Mouse (Mus musculus) limb, embryonic 11.5 days (tissue): Measurements from ENCODE around the gene Pygo2. TPM values are rescaled to one million over a fixed set of nuclear protein-coding genes. Genes with fewer than 3 reads are reported as not detected.

Source experiments
- ATAC-seq: fragments of 200-750 bp; cut with Nextera tagmentation; 2 replicates; pipeline ENCODE4 v1.8.0; 2017; ENCODE audit warnings: low read depth; ENCODE audit not compliant: insufficient number of reproducible peaks, low FRiP score, low TSS enrichment
- DNase-seq: peaks from one replicate; pipeline ENCODE4 v3.0.0-alpha.2; 2015; ENCODE audit warnings: low spot score
- H3K27ac ChIP-seq: fragments of 300-500 bp; sonication (generic); replicated peaks from 2 replicates; pipeline ENCODE4 v1.5.1; 2014; ENCODE audit warnings: low read depth, mild to moderate bottlenecking, low read length
- H3K27me3 ChIP-seq: fragments of 300-500 bp; sonication (generic); 2 replicates; pipeline ENCODE4 v1.6.1; 2014; ENCODE audit warnings: mild to moderate bottlenecking, low read length, mixed read lengths; ENCODE audit not compliant: control insufficient read depth, insufficient read depth
- H3K36me3 ChIP-seq: fragments of 300-500 bp; sonication (generic); 2 replicates; pipeline ENCODE4 v1.6.1; 2014; ENCODE audit warnings: mild to moderate bottlenecking, low read length, moderate library complexity, mixed read lengths; ENCODE audit not compliant: control insufficient read depth, insufficient read depth
- H3K4me1 ChIP-seq: fragments of 300-500 bp; sonication (generic); 2 replicates; pipeline ENCODE4 v1.6.1; 2014; ENCODE audit warnings: low read length, mixed read lengths; ENCODE audit not compliant: control insufficient read depth, insufficient read depth
- H3K4me2 ChIP-seq: fragments of 300-500 bp; sonication (generic); 2 replicates; pipeline ENCODE4 v1.6.1; 2014; ENCODE audit warnings: low read depth, mild to moderate bottlenecking, moderate library complexity; ENCODE audit not compliant: severe bottlenecking
- H3K4me3 ChIP-seq: fragments of 300-500 bp; sonication (generic); 2 replicates; pipeline ENCODE4 v1.5.1; 2014; ENCODE audit warnings: low read depth, low read length
- H3K9ac ChIP-seq: fragments of 300-500 bp; sonication (generic); 2 replicates; pipeline ENCODE4 v1.6.1; 2014; ENCODE audit warnings: mild to moderate bottlenecking, low read length
- H3K9me3 ChIP-seq: fragments of 300-500 bp; sonication (generic); 2 replicates; pipeline ENCODE4 v1.6.1; 2016; ENCODE audit warnings: low read length; ENCODE audit not compliant: control insufficient read depth
- WGBS: fragments of 180-500 bp; shearing (Covaris S2); extraction: QIAGEN DNeasy Blood & Tissue Kit; methylation state at CpG from one replicate; pipeline ENCODE4 v1.1.7; 2014; 5-methylcytosine and 5-hydroxymethylcytosine counted together
- polyA plus RNA-seq: library from polyadenylated mRNA; unstranded; fragments of >200 nt; fragmentation: Nextera tagmentation; extraction: Ambion mirVana; gene quantifications from 2 replicates; pipeline ENCODE4 v1.2.1, GENCODE M21; 2014

The Pygo2 gene
- polyA plus RNA-seq, 1 experiment from 2014 or later = 64.3 TPM

DNA sequence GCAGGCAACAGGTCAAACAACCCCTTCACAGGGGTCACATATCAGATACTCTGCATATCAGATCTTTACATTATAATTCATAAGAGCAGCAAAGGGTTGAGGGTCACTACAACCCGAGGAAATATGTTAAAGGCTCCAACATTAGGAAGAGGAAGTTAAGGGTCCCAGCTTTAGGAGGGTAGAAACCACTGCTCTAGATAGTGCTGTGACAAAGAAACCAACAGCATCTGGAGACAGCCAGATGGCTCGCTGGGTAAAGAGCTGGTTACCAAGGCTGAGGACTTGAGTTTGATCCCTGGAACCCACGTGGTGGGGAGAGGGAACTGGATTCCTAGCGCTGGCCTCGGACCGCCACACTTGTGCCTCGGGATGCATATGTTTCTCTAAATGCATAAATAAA is 42.3 kb downstream of the Pygo2 start:
- no peak overlapping the region for H3K4me2 ChIP-seq
- WGBS = 85% methylated on average over 7 of the region's 7 CpGs
- DNase-seq (no peak), ATAC-seq (no peak)
- H3K9me3 ChIP-seq = no peaks in the 10 kb centered on the region
- H3K36me3 ChIP-seq = no peaks in the 10 kb centered on the region
- H3K4me3 ChIP-seq = no peak overlapping the region
- no peaks in the 10 kb centered on the region for H3K27me3 ChIP-seq
- no peak overlapping the region for H3K9ac ChIP-seq
- no peak overlapping the region for H3K27ac ChIP-seq
- H3K4me1 ChIP-seq = no peaks in the 10 kb centered on the region

- Histone ChIP-seq H3K4me2 (no peak overlapping the region), H3K4me1 (no peaks in the 10 kb centered on the region), H3K27me3 (no peaks in the 10 kb centered on the region), H3K36me3 (no peaks in the 10 kb centered on the region), H3K9me3 (no peaks in the 10 kb centered on the region), H3K4me3 (no peak overlapping the region), H3K27ac (no peak overlapping the region), H3K9ac (no peak overlapping the region)
- no peak for DNase-seq
- ATAC-seq = no peak
- WGBS = 72% methylated on average over 6 of the region's 6 CpGs
Observed at GRCm38 (mm10) chr3:89473838-89474237, 43.8 kb downstream of the Pygo2 start.

- H3K27ac ChIP-seq = no peak overlapping the region
- H3K9ac ChIP-seq = no peak overlapping the region
- H3K9me3 ChIP-seq = no peaks in the 10 kb centered on the region
- no peaks in the 10 kb centered on the region for H3K4me1 ChIP-seq
- no peaks in the 10 kb centered on the region for H3K27me3 ChIP-seq
- 79% methylated on average over 6 of the region's 6 CpGs for WGBS
- no peak overlapping the region for H3K4me2 ChIP-seq
- H3K36me3 ChIP-seq = no peaks in the 10 kb centered on the region
- H3K4me3 ChIP-seq = no peak overlapping the region
- ATAC-seq = no peak
- DNase-seq = no peak
Observed at GRCm38 (mm10) chr3:89479055-89479454, 49.0 kb downstream of the Pygo2 start.

DNA sequence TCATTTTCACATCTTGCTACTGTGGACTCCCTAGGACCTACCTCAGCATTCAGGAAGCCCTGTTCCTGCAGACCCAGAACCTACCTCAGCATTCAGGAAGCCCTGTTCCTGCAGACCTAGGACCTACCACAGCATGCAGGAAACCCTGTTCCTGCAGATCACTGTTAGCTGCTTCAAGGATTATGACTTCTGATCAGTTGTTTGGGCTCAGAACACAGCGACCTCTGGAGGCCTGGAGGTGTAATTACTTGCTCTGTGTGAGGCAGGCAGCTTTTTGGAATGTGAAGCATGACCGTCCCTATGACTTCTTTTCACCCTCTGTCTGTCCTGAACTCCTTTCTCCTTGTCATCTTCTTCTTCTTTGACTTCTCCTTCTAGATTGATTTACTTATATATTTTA is 51.5 kb downstream of the Pygo2 start:
- H3K4me1 ChIP-seq = no peaks in the 10 kb centered on the region
- H3K36me3 ChIP-seq = no peaks in the 10 kb centered on the region
- no peak overlapping the region for H3K9ac ChIP-seq
- H3K4me3 ChIP-seq = no peak overlapping the region
- no peak overlapping the region for H3K27ac ChIP-seq
- ATAC-seq = no peak
- WGBS = 38% methylated on average over 2 of the region's 2 CpGs
- H3K27me3 ChIP-seq = no peaks in the 10 kb centered on the region
- H3K9me3 ChIP-seq = no peaks in the 10 kb centered on the region
- no peak overlapping the region for H3K4me2 ChIP-seq
- DNase-seq = peak; percentile 49

GRCm38 (mm10) chr3:89482249-89482648 is 52.2 kb downstream of the Pygo2 start:
- H3K4me2 ChIP-seq = no peak overlapping the region
- H3K27me3 ChIP-seq = no peaks in the 10 kb centered on the region
- H3K36me3 ChIP-seq = no peaks in the 10 kb centered on the region
- H3K27ac ChIP-seq = no peak overlapping the region
- no peaks in the 10 kb centered on the region for H3K9me3 ChIP-seq
- no peaks in the 10 kb centered on the region for H3K4me1 ChIP-seq
- no peak overlapping the region for H3K9ac ChIP-seq
- DNase-seq (no peak), ATAC-seq (no peak)
- 87% methylated on average over 5 of the region's 5 CpGs for WGBS
- no peak overlapping the region for H3K4me3 ChIP-seq

Other genes starting within 250 kb of the Pygo2 start
- gene Fam189b, start 247.1 kb upstream of the Pygo2 start, polyA plus RNA-seq = 24.0 and 27.1 TPM in 2 replicates
- 30.7 and 33.1 TPM in 2 replicates for gene Gba, start 227.3 kb upstream of the Pygo2 start, polyA plus RNA-seq
- 21.0 and 21.6 TPM in 2 replicates for gene Thbs3, start 215.0 kb upstream of the Pygo2 start, polyA plus RNA-seq
- 213 and 231 TPM in 2 replicates for gene Mtx1, start 203.1 kb upstream of the Pygo2 start, polyA plus RNA-seq
- gene Muc1, start 201.2 kb upstream of the Pygo2 start, polyA plus RNA-seq = 0.68 TPM in 1 of 2 replicates, not detected in the other
- 272 and 295 TPM in 2 replicates for gene Krtcap2, start 184.2 kb upstream of the Pygo2 start, polyA plus RNA-seq
- 4.0 and 5.5 TPM in 2 replicates for gene Trim46, start 183.9 kb upstream of the Pygo2 start, polyA plus RNA-seq
- 93.3 and 106 TPM in 2 replicates for gene Dpm3, start 170.9 kb upstream of the Pygo2 start, polyA plus RNA-seq
- gene Slc50a1, start 159.6 kb upstream of the Pygo2 start, polyA plus RNA-seq = 46.4 and 47.2 TPM in 2 replicates
- 42.4 and 47.7 TPM in 2 replicates for gene Efna1, start 149.1 kb upstream of the Pygo2 start, polyA plus RNA-seq
- 13.9 and 19.3 TPM in 2 replicates for gene Efna3, start 107.2 kb upstream of the Pygo2 start, polyA plus RNA-seq
- 46.9 and 48.9 TPM in 2 replicates for gene Efna4, start 92.2 kb upstream of the Pygo2 start, polyA plus RNA-seq
- gene Adam15, start 80.2 kb upstream of the Pygo2 start, polyA plus RNA-seq = 17.8 and 21.0 TPM in 2 replicates
- 0.23 and 0.28 TPM in 2 replicates for gene Dcst2, start 68.2 kb upstream of the Pygo2 start, polyA plus RNA-seq
- 0.37 and 0.44 TPM in 2 replicates for gene Dcst1, start 65.0 kb upstream of the Pygo2 start, polyA plus RNA-seq
- 0.41 and 0.45 TPM in 2 replicates for gene Zbtb7b, start 35.4 kb upstream of the Pygo2 start, polyA plus RNA-seq
- gene Lenep, start 27.4 kb upstream of the Pygo2 start, polyA plus RNA-seq = 0.61 TPM in 1 of 2 replicates, not detected in the other
- gene Flad1, start 18.3 kb upstream of the Pygo2 start, polyA plus RNA-seq = 19.0 and 21.9 TPM in 2 replicates
- 774 and 797 TPM in 2 replicates for gene Cks1b, start 11.8 kb upstream of the Pygo2 start, polyA plus RNA-seq
- gene Shc1, start 11.8 kb upstream of the Pygo2 start, polyA plus RNA-seq = 55.7 and 64.5 TPM in 2 replicates
- 10.3 and 11.5 TPM in 2 replicates for gene Pbxip1, start 6.5 kb downstream of the Pygo2 start, polyA plus RNA-seq
- 58.6 and 64.0 TPM in 2 replicates for gene Pmvk, start 24.3 kb downstream of the Pygo2 start, polyA plus RNA-seq
- 1.0 and 1.1 TPM in 2 replicates for gene Kcnn3, start 90.0 kb downstream of the Pygo2 start, polyA plus RNA-seq